8 mouse cellular contexts compared by ENCODE assay signal in the genomic region with DNA sequence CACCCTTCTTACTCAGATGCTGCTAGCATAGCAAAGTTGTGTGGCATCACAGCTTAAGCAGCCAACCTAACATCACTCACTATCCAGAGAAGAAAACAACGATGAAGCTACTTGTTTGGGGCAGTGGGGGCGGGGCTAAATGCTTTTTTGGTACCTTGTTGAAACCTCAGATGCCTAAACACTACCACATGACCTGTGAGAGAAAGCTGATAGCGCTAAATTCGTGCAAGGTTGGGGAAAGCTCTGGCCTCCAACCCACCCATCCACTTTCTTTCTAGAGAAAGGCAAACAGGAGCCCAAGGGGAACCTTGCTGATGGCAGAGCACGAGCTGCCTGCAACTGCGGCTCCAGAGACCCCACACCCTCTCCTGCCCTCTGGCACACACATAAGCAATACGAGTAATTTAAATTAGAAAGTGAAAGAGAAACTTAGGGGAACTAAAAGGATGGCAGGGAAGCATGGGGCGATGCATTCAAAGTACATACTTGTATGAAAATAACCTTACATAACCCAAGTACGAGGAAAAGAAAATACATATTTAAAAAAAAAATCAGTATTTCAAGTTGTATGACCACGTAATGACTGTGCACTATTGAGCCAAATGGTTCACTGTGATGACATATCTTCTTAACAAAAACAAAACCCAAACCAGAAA. TPM values are rescaled to one million over a fixed set of nuclear protein-coding genes. Genes with fewer than 3 reads are reported as not detected.
DNase-seq lines count a peak whose midpoint lies in the region; ATAC-seq lines count a peak whose summit lies in the region.

No protein-coding gene starts in this region.

- no peaks in the 10 kb centered on the region for H3K27me3 ChIP-seq in forebrain, embryonic 10.5 days (ENCODE audit: poor library complexity, severe bottlenecking)
- no peaks in the 10 kb centered on the region for H3K27me3 ChIP-seq in forebrain, embryonic 14.5 days (replicated peaks; ENCODE audit: control insufficient read depth, insufficient read depth, low read length)
- no peaks in the 10 kb centered on the region for H3K27me3 ChIP-seq in liver, embryonic 13.5 days

- no peaks in the 10 kb centered on the region for H3K9me3 ChIP-seq in forebrain, embryonic 10.5 days
- no peaks in the 10 kb centered on the region for H3K9me3 ChIP-seq in forebrain, embryonic 14.5 days (replicated peaks; ENCODE audit: control insufficient read depth, low read length)
- H3K9me3 ChIP-seq in liver, embryonic 13.5 days (replicated peaks) = no peaks in the 10 kb centered on the region

- ATAC-seq in forebrain, embryonic 14.5 days = no peak
- ATAC-seq in erythroid progenitor cell, adult 5-6 weeks (replicated peaks; ENCODE audit: low FRiP score, poor library complexity, severe bottlenecking) = peak; percentile 50
- ATAC-seq in liver, embryonic 13.5 days (ENCODE audit: low read depth) = no peak

- no peak overlapping the region for H3K9ac ChIP-seq in forebrain, embryonic 14.5 days (ENCODE audit: low read length)
- no peak overlapping the region for H3K9ac ChIP-seq in liver, embryonic 13.5 days

- H3K4me3 ChIP-seq in forebrain, embryonic 10.5 days = no peak overlapping the region
- no peak overlapping the region for H3K4me3 ChIP-seq in forebrain, embryonic 14.5 days (ENCODE audit: low read depth, low read length)
- peak overlapping the region; percentile 18; the same call in 1 of the 2 replicates for H3K4me3 ChIP-seq in liver, embryonic 13.5 days (replicated peaks)

- peak overlapping the region; percentile 42 for H3K27ac ChIP-seq in forebrain, embryonic 10.5 days
- H3K27ac ChIP-seq in forebrain, embryonic 14.5 days (ENCODE audit: low read depth, low read length) = no peak overlapping the region; the same call in 1 of the 2 replicates
- no peak overlapping the region for H3K27ac ChIP-seq in liver, embryonic 13.5 days

- no peak for DNase-seq in forebrain, embryonic 10.5 days (ENCODE audit: extremely low spot score, low spot score)
- no peak for DNase-seq in forebrain, embryonic 14.5 days (ENCODE audit: low spot score)
- DNase-seq in A20 (ENCODE audit: low read depth, low spot score) = peak; percentile 86
- DNase-seq in liver, embryonic 13.5 days = no peak
- DNase-seq in spleen, postnatal 36 days (ENCODE audit: low spot score in 2 of 2) = peak; percentile 37 to 50
- no peak for DNase-seq in urinary bladder, postnatal 4 days (ENCODE audit: low spot score in 2 of 2)
- DNase-seq in cerebellum, postnatal 36 days = no peak

- H3K4me2 ChIP-seq in forebrain, embryonic 14.5 days (ENCODE audit: low read length) = no peak overlapping the region
- peak overlapping the region; percentile 43 for H3K4me2 ChIP-seq in liver, embryonic 13.5 days

- peaks cover 42% of the 10 kb centered on the region for H3K4me1 ChIP-seq in forebrain, embryonic 10.5 days
- H3K4me1 ChIP-seq in forebrain, embryonic 14.5 days (ENCODE audit: control insufficient read depth, insufficient read depth, low read length) = peaks cover 19% of the 10 kb centered on the region
- peaks cover 43% of the 10 kb centered on the region for H3K4me1 ChIP-seq in liver, embryonic 13.5 days (replicated peaks)

- 64% methylated on average over 10 of the region's 10 CpGs for WGBS in forebrain, embryonic 10.5 days
- 55% methylated on average over 10 of the region's 10 CpGs for WGBS in forebrain, embryonic 14.5 days
- whole genome bisulfite sequencing in liver, embryonic 13.5 days (ENCODE audit: insufficient replicate concordance) = 46% methylated on average over 10 of the region's 10 CpGs

- H3K36me3 ChIP-seq in forebrain, embryonic 10.5 days (replicated peaks) = peaks cover 39% of the 10 kb centered on the region
- peaks cover 21% of the 10 kb centered on the region for H3K36me3 ChIP-seq in forebrain, embryonic 14.5 days (ENCODE audit: control insufficient read depth, insufficient read depth, low read length)
- H3K36me3 ChIP-seq in liver, embryonic 13.5 days = no peaks in the 10 kb centered on the region

RNA-seq across cellular contexts. Expression of gene Setd7, which starts 7.7 kb away (rescaled TPM):
- polyA plus RNA-seq in forebrain, embryonic 10.5 days (2016; fragmentation: Nextera tagmentation; extraction: Ambion mirVana) = 5.0 TPM in 2 replicates
- 3.7 and 5.2 TPM in 2 replicates for polyA plus RNA-seq in forebrain, embryonic 14.5 days (2014; fragmentation: Nextera tagmentation; extraction: Ambion mirVana)
- 5.9 and 9.4 TPM in 2 replicates for total RNA-seq in erythroid progenitor cell, adult 5-6 weeks (2015; ENCODE audit: low replicate concordance)
- 1.6 and 3.3 TPM in 2 replicates for total RNA-seq in erythroid progenitor cell, adult 5-6 weeks (2017; ENCODE audit: low replicate concordance)
- polyA plus RNA-seq in liver, embryonic 13.5 days (2015; fragmentation: Nextera tagmentation; extraction: Ambion mirVana) = 0.45 and 0.67 TPM in 2 replicates

Comparison
In these comparisons a context has a peak if more than half of its experiments do, and no peak if none do; other contexts are left out.
1. DNase-seq: peak in A20 (single experiment) and spleen, postnatal 36 days (2 of 2); none in forebrain, embryonic 10.5 days (single experiment), forebrain, embryonic 14.5 days (single experiment), liver, embryonic 13.5 days (single experiment), urinary bladder, postnatal 4 days (0 of 2) and cerebellum, postnatal 36 days (0 of 2).